Mouse (Mus musculus) lung, postnatal 0 days (tissue): ENCODE data around the gene Syndig1. TPM values are rescaled to one million over a fixed set of nuclear protein-coding genes. Genes with fewer than 3 reads are reported as not detected.

Experiments
- ATAC-seq: fragments of 200-750 bp; cut with Nextera tagmentation; 2 replicates; pipeline ENCODE4 v1.8.0; 2017; ENCODE audit warnings: moderate library complexity
- DNase-seq: peaks from one replicate; pipeline ENCODE4 v3.0.0-alpha.2; 2016; ENCODE audit warnings: low spot score
- H3K27ac ChIP-seq: fragments of 300-500 bp; sonication (generic); 2 replicates; pipeline ENCODE4 v1.5.1; 2014; ENCODE audit warnings: antibody characterized with exemption, mild to moderate bottlenecking, low read length, mixed read lengths
- H3K27me3 ChIP-seq: fragments of 300-500 bp; sonication (generic); replicated peaks from 2 replicates; pipeline ENCODE4 v1.6.1; 2014; ENCODE audit warnings: low read length, mixed read lengths; ENCODE audit not compliant: insufficient read depth
- H3K36me3 ChIP-seq: fragments of 300-500 bp; sonication (generic); 2 replicates; pipeline ENCODE4 v1.6.1; 2014; ENCODE audit warnings: low read length, mixed read lengths; ENCODE audit not compliant: insufficient read depth
- H3K4me1 ChIP-seq: fragments of 300-500 bp; sonication (generic); 2 replicates; pipeline ENCODE4 v1.6.1; 2014; ENCODE audit warnings: antibody characterized with exemption, low read depth, low read length, mixed read lengths; ENCODE audit not compliant: insufficient read depth
- H3K4me2 ChIP-seq: fragments of 300-500 bp; sonication (generic); replicated peaks from 2 replicates; pipeline ENCODE4 v1.6.1; 2014; ENCODE audit warnings: low read depth, mild to moderate bottlenecking, low read length, moderate library complexity, mixed read lengths
- H3K4me3 ChIP-seq: fragments of 300-500 bp; sonication (generic); 2 replicates; pipeline ENCODE4 v1.5.1; 2014; ENCODE audit warnings: low read depth, low read length
- H3K9ac ChIP-seq: fragments of 300-500 bp; sonication (generic); replicated peaks from 2 replicates; pipeline ENCODE4 v1.6.1; 2014; ENCODE audit warnings: low read depth, mild to moderate bottlenecking
- H3K9me3 ChIP-seq: fragments of 300-500 bp; sonication (generic); 2 replicates; pipeline ENCODE4 v1.6.1; 2016; ENCODE audit warnings: low read length, mixed read lengths
- CTCF ChIP-seq: IDR thresholded peaks from 2 replicates; pipeline ENCODE4 v1.5.1; 2016; ENCODE audit warnings: antibody characterized with exemption, mild to moderate bottlenecking
- EP300 ChIP-seq: IDR thresholded peaks from 2 replicates; pipeline ENCODE4 v1.6.1; 2016; ENCODE audit warnings: antibody characterized with exemption, mild to moderate bottlenecking, control low read depth
- WGBS: fragments of 180-500 bp; shearing (Covaris S2); extraction: QIAGEN DNeasy Blood & Tissue Kit; methylation state at CpG from one replicate; pipeline ENCODE4 v1.1.7; 2014; 5-methylcytosine and 5-hydroxymethylcytosine counted together
- polyA plus RNA-seq: library from polyadenylated mRNA; unstranded; fragments of >200 nt; fragmentation: Nextera tagmentation; extraction: Ambion mirVana; gene quantifications from 2 replicates; pipeline ENCODE4 v1.2.1, GENCODE M21; 2015

Gene Syndig1
- polyA plus RNA-seq, 1 experiment from 2014 or later = 0.68 TPM

- Histone ChIP-seq H3K4me2 (no peak overlapping the region), H3K36me3 (no peaks in the 10 kb centered on the region), H3K9me3 (no peaks in the 10 kb centered on the region), H3K27me3 (no peaks in the 10 kb centered on the region), H3K9ac (no peak overlapping the region), H3K4me3 (no peak overlapping the region), H3K27ac (no peak overlapping the region), H3K4me1 (no peaks in the 10 kb centered on the region)
- no peak for DNase-seq
- TF ChIP-seq EP300 (no peak), CTCF (peak; percentile 19; the same call in 1 of the 2 replicates)
- ATAC-seq = no peak
- WGBS = 24% methylated on average over 2 of the region's 2 CpGs
Measured at GRCm38 (mm10) chr2:149820201-149820600, 8.8 kb upstream of the Syndig1 start.

- no peak for TF ChIP-seq EP300
- TF ChIP-seq CTCF = no peak
- H3K4me2 ChIP-seq = peak overlapping the region; percentile 71
- H3K27me3 ChIP-seq = peaks cover 23% of the 10 kb centered on the region
- peak overlapping the region; percentile 46 for H3K4me3 ChIP-seq
- H3K27ac ChIP-seq = no peak overlapping the region
- 2% methylated on average over 23 of the region's 26 CpGs for WGBS
- DNase-seq (no peak), ATAC-seq (peak; percentile 59)
- H3K4me1 ChIP-seq = no peaks in the 10 kb centered on the region
- H3K36me3 ChIP-seq = no peaks in the 10 kb centered on the region
- no peak overlapping the region for H3K9ac ChIP-seq
- no peaks in the 10 kb centered on the region for H3K9me3 ChIP-seq
Measured at GRCm38 (mm10) chr2:149829955-149830535, 1.0 kb downstream of the Syndig1 start.

DNA sequence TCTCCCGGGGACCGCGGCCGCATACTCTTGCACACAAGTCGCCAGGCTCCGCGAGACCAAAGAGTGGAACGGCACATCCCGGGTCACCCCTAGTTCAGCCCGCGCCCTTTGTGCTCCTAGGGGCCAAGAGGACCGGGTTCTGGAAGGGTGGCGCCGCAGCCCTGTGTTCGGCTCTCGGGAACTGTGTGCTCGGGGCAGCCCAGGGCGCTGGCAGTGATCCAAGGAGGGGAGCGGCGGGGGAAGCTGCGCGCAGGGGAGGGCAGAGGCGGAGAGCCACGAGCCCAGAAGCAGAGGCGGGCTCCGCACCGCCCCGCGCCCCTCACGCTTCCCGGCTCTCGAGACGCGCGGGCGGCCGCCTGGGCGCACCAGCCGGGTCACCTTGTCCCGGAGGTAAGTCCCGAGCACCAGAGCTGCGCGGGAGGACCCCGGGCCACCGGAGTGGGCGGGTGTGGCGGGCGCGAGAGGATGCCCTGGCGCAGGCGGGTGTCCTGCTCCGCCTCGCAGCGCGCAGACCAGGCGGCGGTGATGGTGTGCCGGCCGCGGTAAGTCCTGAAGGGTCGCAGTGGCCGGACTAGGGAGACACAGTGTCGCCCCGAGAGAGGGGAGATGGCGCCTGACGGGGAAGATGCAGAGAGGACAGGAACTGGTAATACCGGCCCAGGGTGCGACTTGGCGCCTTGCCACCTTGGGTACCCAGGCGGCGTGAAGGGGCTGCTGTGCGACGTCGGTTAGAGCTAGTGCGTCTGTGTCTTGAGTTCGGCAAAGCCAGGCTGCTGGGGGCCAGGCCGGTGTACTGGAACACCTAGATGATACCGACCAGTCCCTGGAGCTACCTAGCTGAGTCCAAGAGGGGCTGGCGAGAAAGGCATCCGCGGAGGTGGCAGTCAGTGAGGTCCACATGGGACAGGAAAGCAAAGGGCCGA, 1.8 kb downstream of the Syndig1 start, which contains the start of gene C530025M09Rik:
C530025M09Rik (minus strand) TSS at position 678 of the 923 bp plus-strand sequence.
- H3K4me3 ChIP-seq = peak within 1 kb of the TSS; percentile 46
- TF ChIP-seq EP300 (no peak), CTCF (no peak)
- no peaks in the 10 kb centered on the region for H3K36me3 ChIP-seq
- H3K27me3 ChIP-seq = peaks cover 23% of the 10 kb centered on the region
- DNase-seq (peak; percentile 34), ATAC-seq (peak; percentile 64)
- peak within 1 kb of the TSS; percentile 71 for H3K4me2 ChIP-seq
- H3K9ac ChIP-seq = no peak within 1 kb of the TSS
- H3K4me1 ChIP-seq = no peaks in the 10 kb centered on the region
- H3K27ac ChIP-seq = no peak within 1 kb of the TSS
- H3K9me3 ChIP-seq = no peaks in the 10 kb centered on the region
- 2% methylated on average over 51 of the region's 82 CpGs for WGBS

GRCm38 (mm10) chr2:149831459-149832245, 2.6 kb downstream of the Syndig1 start:
- WGBS = 2% methylated on average over 29 of the region's 29 CpGs
- TF ChIP-seq CTCF (no peak), EP300 (no peak)
- peaks cover 23% of the 10 kb centered on the region for H3K27me3 ChIP-seq
- H3K4me2 ChIP-seq = peak overlapping the region; percentile 71
- H3K36me3 ChIP-seq = no peaks in the 10 kb centered on the region
- no peak for DNase-seq
- peak overlapping the region; percentile 46 for H3K4me3 ChIP-seq
- no peak overlapping the region for H3K9ac ChIP-seq
- H3K9me3 ChIP-seq = no peaks in the 10 kb centered on the region
- ATAC-seq = no peak
- no peak overlapping the region for H3K27ac ChIP-seq
- no peaks in the 10 kb centered on the region for H3K4me1 ChIP-seq

GRCm38 (mm10) chr2:149832301-149832700, 3.3 kb downstream of the Syndig1 start:
- 3% methylated on average over 5 of the region's 5 CpGs for WGBS
- Histone ChIP-seq H3K27me3 (peaks cover 23% of the 10 kb centered on the region), H3K9me3 (no peaks in the 10 kb centered on the region), H3K9ac (no peak overlapping the region), H3K4me2 (no peak overlapping the region), H3K4me3 (no peak overlapping the region), H3K27ac (no peak overlapping the region), H3K36me3 (no peaks in the 10 kb centered on the region), H3K4me1 (no peaks in the 10 kb centered on the region)
- ATAC-seq (no peak), DNase-seq (no peak)
- TF ChIP-seq EP300 (no peak), CTCF (no peak)

GRCm38 (mm10) chr2:149835091-149835490, 6.1 kb downstream of the Syndig1 start:
- ATAC-seq = no peak
- no peaks in the 10 kb centered on the region for H3K9me3 ChIP-seq
- TF ChIP-seq CTCF (no peak), EP300 (no peak)
- peaks cover 23% of the 10 kb centered on the region for H3K27me3 ChIP-seq
- no peak overlapping the region for H3K4me3 ChIP-seq
- H3K4me2 ChIP-seq = no peak overlapping the region
- H3K36me3 ChIP-seq = no peaks in the 10 kb centered on the region
- no peak overlapping the region for H3K27ac ChIP-seq
- H3K4me1 ChIP-seq = no peaks in the 10 kb centered on the region
- 77% methylated on average over 1 of the region's 1 CpGs for WGBS
- H3K9ac ChIP-seq = no peak overlapping the region
- no peak for DNase-seq
